Mouse (Mus musculus) kidney, adult 9 months (tissue): ENCODE measurements around the gene Cbr1.
A peak's percentile ranks its signal among the peaks of the same experiment; 100 is the strongest.

ENCODE experiments used
- DNase-seq: peaks from one replicate; pipeline ENCODE4 v3.0.0; 2022

The Cbr1 gene

DNA sequence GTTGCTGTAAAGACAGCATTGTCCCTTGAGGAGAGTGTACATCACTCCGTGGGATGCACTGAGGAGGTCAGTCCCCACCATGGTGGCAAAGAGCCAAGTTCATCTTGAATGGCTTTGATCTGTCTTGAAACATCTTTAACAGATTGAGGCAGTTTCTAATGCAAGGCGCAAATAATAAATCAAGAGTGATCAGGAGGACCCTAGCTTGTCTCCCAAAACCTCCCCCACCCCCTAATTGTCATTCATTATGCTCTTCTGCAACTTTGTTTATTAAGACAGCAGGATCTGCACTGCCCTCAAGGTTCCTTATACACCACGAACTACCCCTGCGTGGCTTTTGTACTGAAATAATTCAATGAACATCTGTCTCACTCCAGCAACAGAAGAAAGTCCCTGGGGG lies at the start of gene Cbr1:
TSS of gene Cbr1 (plus strand) at position 301 of the 400 bp plus-strand sequence.
- DNase-seq: no peak

DNA sequence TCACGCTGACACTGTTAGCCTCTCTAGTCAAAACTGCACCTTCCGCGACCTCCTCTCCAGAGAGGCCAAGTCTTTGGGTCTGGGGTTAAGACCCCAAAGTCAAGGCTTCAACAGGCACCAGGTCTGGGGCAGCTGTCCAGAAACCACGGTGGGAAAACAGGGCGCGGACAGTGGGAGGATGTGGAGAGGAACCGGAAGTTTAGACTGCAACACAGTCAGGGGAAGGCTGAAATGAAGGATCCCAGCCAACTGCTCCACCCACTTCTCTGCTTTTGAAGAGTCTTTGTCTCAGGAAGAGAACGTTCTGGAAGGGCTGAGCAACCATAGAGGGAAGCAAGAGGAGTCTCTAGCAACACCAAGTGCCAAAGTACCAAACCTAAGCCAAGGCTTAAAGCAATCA lies 48.0 kb upstream of the Cbr1 start:
- no peak for DNase-seq

DNA sequence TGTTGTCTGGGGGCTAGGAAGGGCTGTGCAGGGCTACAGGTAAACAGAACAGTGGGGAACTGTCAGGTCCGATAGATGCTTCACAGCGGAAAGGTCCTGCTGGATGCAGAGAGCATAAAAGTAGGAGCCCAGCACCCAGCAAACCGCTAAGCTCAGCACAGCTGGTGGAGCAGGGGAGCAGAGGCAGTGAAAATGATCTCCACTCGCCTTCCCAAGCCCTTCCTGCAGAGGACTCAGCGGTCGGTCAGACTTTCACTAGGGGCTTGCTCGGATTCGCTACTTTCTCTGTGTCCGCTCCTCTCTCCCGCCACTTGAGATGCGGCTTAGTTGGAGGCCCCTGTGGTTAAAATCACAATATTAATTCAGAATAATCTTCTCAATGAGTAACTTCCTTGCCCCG lies 47.2 kb upstream of the Cbr1 start:
- no peak for DNase-seq

DNA sequence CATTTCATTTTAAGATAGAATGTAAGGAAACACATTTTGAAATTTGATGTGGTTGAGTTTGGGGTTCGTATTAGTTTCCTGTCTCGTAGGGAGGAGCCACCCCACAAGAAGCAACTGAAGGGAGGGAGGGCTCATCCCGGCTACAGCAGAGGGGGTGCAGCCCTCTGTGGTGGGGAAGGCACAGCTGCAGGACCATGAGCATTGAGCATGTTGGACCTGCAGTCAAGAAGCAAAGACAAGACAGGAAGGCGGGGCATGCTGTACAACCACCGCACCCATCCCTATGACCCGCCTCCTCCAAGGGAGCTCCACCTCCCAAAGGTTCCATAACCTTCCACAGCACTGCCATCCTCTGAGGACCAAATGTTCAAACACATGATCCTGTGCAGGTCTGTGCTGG lies 33.3 kb upstream of the Cbr1 start:
- DNase-seq: no peak

DNA sequence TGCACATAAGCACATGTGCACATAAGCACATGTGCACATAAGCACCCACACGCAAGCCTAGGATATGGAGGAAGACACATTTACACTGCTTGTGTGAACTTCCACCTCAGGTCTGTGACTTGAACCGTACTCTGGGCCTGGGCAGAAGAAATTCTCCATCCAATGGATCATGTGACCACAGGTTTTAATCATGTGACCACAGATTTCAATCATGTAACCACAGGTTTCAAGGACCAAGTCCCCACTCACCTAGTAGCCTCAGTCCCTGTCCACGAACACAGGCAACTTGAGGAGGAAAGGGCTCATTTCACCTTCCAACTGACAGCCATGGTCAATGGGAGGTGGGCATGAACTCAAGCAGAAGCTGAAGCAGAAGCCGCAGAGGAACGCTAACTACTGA lies 32.2 kb upstream of the Cbr1 start:
- no peak for DNase-seq

DNA sequence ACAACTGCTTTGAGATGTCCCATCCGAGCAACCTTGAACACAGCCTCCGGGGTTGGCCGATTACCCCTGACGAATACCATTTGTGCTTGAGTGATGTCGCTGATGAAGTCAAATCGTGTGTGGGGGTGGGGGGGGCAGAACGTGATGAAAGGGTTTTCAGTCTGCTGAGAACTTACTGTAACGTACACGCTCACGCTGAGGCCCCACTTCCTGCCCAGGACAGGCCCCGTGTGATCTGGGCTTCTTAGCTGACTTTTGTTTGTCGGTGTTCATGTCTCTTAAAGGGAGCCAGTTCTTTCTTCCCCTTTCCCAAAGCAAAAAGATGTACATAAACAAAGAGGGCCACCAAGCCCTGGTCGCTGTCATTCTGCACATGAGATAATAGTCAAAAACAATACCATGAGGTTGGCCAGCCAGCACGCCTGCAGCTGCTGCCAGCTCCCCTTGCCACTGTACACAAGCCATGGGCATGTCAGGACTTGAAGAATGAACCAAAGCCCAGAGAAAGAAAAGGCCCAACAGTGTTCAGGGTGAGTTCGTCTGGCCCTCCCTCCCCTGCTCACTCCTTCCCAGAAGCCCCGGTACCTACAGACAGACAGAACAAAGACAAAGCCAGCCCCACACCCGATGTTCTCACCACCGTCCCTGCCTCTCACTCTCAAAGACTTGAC lies 31.0 kb upstream of the Cbr1 start:
- no peak for DNase-seq

DNA sequence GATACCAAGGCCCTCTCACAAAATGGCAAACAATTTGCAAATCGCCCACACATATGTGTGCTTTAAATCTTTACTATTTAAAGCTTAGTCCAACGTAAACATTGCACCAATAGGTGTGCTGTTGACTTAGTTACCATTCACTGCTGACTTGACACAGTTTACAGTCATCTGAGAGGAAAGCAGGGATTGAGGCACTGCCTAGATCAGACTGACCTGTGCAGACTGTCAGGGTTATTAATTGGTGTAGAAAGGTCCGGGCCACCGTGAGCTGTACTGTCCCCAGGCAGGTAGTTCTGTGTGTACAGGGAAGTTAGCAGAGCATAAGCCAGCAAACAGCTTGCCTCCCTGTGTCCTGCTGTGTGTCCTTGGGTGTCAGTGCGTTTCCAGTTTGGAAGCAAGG lies 30.1 kb upstream of the Cbr1 start:
- no peak for DNase-seq

DNA sequence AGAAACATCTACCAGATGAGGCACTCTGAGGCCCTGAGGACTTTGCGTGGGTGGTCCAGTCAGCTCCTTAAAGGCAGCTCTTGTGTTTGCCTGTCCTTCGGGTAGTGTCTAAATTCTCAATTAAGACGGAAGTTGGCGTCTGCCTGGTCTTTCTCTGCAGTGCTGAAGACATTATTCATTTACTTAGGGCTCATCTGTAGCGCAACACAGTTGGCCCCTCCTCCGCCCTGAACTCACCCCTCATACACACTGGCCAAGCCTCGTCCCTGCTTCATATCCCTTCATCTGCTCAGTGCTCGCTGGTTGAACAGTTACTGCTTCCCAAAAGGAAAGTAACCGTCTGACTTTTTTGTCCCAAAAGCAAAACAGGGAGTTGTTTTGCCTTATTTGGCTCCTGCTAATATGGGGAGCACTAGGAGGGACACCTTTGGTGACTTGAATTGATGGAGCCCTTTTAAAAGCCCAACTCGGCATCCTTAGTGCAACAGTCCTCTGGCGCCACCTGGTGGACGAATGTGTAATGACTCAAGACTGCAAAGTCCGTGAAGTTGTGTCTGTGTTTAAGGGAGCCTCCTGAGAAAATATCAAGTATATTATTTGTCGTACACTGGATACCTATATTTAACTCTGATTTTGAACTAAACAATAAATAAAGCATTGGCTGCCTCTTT lies 29.1 kb upstream of the Cbr1 start:
- peak; percentile 73 for DNase-seq

DNA sequence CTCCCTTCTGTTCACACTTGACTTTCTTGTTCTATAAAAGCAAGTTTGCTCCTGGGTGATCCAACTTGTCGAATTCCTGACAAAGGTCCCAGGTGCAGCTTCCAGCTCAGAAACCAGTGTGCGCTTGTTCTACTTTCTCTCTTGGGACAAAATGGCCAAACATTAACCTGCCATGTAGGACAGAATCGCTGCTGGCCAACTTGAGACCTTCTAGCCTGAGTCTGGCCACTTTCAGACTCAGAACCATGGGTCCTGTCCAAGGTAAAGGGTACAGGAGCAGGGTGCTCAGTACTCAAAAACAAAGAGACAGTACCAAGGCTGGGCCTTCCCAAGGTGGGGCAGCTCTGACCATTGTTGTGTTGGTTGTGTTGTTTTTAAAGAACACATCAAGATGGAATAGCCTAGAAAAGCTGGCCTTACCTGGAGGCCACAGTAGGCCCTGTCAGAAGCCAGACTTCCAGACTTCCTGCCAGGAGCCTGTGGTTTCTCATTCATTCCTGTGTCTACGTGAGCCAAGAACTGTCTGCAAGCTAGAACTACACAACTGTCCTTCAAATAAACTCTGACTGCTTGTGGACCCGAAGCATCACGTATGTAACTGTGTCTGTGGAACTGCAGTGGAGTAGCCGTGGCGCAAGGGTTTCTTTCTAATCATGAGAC lies 27.2 kb upstream of the Cbr1 start:
- peak; percentile 35 for DNase-seq

DNA sequence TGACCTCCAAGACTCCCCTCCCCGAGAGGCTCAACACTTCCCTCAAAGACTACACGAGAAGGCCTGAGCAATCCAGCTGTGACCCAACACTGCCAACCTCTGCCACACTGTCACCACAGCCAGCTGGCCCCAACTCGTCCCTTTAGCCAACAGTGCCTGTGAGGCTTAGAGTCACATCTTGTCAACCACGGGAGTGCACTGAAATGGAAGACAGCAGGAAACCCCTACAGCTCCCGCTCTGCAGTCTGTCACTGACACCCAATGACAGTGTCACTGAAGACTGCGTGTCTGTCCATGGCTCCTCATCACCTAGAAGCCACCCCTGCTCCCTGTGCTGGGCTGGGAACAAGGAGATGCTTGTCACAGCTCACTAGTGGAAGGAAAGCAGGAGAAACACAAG lies 24.5 kb upstream of the Cbr1 start:
- no peak for DNase-seq

DNA sequence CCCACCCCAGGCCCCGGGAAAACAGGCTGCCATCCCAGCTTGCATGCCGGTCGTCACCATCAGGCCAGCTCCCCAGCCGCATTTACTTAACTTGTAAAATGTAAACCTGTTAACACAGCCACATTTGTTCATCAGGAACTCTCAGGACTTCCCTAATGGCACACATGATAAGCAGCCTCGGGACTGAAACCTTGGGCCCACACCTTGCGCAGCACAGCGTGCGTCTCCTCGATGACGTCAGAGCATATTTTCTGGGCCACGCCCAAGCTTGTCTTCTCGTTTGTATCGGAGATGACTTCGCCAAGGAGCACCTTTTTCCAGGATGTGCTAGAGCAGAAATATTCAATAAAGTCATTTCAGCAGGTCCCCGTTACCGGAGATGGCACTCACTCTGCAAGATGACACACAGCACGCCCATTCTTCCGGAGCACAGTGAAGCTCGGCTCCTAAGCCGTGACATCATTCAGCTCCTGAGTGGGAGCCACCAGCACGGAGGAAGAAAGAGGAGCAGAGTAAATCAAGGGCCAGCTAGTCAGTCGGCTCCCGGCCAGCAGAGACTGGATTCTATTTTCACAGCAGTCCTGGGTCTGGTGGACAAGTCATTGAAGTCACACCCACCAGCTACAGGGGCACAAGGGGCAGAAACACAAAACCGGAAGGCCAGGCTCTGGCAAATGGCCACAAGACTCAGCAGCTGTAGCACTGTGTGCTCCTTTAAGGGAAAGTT lies 20.5 kb upstream of the Cbr1 start:
- DNase-seq: no peak

DNA sequence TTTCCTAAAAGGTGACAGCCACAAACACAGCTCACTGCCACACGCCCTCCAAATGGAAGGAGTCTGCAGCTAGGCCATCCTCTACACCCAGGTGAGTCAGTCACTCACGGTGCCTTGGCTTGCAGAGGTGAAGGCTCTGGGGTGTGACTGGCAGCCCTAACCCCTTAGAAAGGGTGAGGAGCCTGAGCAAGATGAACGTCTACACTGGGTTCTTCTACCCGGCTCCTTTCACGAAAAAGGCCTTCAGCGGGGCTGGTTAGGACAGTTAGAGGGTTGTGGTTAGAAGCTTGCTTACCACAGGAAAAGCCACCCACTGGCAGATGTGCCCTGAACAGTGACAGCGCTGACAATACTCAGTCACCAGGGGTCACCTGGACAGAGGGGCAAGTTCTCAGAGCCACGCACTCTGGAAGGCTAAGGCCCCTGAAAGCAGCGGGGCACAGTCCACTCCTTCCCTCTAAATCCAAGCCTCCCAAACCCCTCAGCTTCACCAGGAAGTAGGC lies 19.9 kb upstream of the Cbr1 start:
- DNase-seq: no peak

DNA sequence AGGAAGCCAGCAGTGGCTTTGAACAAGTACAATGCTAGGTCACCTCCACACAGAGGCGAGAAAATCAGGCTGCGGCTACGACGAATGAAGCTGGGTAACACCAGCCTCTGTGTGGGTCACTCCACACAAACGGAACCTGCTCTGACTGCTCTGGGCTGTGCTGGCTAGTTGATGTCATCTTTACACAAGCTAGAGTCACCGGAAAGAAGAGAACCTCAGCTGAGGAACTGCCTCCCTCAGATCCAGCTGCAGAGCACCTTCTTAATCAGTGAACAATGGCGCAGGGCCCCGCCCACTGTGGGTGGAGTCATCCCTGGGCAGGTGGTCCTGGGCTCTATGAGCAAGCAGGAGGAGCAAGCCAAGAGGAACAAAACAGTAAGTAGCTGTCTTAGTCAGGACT lies 19.3 kb upstream of the Cbr1 start:
- DNase-seq: no peak

DNA sequence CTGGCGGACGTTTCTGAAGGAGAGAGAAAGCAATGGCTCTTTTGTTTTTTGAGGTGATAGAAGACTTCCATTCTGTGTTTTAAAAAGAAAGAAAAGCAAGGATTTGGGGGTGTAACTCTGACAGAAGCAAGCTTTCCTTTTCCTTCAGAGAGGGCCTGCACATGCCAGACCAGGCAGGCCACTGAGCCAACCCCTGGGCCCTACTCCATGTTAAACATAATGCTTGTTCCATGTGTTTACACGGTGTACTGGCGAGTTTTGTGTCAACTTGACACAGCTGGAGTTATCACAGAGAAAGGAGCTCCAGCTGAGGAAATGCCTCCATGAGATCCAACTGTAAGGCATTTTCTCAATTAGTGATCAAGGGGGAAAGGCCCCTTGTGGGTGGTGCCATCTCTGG lies 17.4 kb upstream of the Cbr1 start:
- no peak for DNase-seq

DNA sequence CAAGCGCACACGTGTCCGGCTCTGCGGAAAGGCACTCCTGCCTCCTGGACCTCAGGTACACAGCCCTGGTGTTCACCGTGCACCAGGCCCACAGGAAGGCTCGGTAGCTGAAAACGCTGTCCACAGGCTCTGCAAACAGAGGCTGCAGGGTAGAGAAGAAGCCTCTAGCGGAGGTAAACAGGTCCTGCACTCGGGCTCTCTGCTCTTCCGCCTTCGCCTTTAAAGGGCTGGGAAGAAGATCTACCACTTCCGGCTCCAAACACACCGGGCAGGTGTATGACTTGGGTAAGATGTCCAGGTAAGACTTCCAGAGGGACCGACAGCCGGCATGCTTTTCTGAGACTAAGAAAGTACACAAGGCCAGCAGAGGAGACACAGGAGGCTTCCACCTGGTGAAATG lies 14.7 kb upstream of the Cbr1 start:
- no peak for DNase-seq

DNA sequence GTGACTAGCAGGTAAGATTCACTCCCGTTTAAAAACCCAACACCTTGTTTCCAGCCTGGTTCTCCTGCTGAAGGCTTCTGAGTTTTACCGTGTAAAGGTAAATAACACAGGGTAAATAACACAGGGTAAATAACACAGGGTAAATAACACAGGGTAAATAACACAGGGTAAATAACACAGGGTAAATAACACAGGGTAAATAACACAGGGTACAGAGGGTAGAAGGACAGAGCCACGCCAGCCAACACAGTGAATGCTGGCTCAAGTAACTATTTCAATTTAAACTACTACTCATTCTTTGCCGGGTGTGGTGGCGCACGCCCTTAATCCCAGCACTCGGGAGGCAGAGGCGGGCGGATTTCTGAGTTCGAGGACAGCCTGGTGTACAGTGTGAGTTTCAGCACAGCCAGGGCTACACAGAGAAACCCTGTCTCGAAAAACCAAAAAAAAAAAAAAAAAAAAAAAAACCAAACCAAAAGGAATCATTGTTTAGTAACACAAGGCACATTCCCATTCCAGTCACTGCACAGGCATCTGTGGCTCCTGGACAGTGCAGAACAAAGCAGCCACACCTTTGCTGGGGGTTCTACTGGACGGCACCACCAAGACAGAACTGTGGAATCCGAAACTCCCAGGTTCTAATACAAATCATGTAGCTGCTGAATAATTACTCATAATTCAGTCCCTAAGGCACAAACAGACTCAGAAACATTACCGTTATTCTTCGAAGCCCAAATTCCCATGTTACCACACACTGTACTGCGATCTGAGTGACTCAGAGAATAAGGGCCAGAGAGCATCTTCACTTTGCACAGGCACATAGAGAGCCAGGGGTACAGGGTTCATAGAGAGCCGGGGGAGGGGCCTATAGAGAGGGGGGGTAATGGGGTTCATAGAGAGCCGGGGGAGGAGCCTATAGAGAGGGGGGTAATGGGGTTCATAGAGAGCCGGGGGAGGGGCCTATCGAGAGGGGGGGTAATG lies 13.9 kb upstream of the Cbr1 start:
- DNase-seq: no peak

DNA sequence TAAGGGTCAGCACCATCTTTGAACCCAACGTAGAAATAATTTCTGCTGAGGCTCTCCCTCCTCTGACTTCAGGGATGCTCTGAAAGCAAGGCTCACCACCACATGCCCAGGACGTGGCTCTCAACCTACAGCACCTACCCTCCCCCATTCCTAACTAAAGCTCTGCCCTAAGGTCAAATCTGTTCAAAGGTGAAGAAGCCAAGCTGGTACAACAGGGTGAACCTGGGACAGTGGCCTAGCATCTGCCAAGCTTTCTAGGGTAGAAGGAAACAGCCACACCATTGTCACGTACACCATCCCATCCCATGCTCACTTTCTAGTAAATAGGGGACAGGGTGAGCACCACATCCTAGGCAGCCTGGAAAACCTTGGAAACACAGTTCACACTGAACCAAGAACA lies 12.9 kb upstream of the Cbr1 start:
- no peak for DNase-seq

DNA sequence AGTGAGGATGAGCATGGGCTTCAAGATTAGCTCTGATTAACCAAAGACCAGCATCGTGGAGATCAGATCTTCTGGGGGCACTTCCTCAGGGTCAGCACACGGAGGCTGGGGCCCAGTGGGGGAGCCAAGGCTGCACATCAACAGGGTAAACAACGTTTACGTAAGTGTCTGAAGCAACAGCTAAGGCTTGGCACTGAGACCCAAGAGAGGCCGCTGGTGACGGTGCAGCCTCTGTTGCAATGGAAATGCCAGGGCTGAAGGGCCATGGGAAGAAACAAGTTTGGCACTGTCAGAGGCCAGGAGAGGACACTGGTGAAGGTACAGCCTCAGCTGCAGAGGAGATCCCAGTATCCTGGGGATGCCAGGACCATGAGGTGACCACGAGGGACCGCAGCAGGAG lies 12.2 kb upstream of the Cbr1 start:
- no peak for DNase-seq

DNA sequence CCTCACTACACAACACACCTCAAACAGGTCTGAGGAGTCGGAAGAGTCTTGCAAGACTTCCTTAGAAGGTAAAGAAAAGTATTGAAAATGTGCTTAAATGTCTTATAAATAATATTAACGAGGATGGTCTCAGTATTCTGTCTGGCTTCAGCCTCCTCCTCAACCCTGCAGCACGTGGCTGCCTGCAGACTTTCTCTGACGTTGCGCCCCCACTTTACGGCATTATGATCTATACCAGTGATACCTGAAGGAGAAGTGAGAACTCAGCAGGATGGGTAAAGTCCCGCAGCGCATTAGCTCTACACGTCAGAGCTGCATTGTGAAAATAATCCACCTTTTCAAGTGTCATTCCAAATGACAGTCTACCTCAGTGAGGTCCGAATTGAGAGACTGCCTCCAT lies 11.2 kb upstream of the Cbr1 start:
- no peak for DNase-seq

DNA sequence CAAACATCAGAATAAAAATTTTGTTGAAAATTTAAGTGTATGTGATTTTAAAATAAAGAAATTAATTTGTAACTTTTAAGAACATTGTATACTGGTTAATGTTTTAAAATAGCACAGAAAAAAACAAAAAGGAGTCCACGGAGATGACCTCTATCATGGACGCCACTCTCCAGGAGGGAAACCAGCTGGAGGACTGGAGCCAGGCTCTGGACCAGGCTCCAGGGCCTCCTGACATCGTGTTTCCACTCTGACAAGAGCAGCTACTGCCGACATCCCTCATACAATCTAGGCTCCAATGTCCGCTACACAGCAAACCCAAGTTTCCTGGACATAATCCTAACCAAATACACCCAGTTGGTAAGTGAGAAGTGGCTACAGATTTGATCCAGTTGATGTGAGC lies 9.9 kb upstream of the Cbr1 start:
- no peak for DNase-seq

DNA sequence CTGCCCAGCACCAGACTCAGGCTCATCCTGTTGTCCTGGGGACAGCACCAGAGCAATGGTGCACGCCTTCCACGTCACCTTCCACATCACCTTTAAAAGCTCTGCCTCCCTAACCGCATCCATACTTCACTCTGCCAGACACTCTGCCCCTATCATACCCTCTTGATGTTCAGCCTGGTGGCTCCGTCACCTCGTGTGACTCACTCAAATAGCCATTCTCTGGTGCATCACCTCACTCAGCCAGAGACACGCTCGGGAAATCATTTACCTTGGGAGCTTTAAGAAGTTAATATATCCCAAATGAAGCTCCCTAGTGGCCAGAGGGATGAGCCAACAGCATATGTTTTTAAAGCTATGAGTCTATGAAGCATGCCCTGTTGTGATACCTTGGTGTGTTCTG lies 8.8 kb upstream of the Cbr1 start:
- no peak for DNase-seq

DNA sequence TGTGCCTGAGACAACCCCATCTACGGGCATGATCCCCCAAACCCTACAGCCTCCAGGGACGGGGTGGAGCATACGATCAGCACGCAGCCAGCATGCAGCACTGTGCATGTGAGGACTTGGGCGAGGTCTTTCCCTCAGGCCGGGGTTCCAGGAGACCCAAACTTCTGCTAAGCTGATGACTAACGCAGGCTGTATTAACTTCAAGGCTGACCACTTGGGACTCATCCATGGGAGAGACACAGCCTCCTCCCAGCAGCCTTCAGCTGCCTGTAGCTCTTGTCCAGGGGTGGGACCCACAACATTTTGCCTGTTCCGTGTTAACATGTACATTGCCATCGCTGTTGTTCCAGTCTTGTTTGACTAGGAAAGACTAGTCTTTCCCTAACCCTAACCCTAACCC lies 8.1 kb upstream of the Cbr1 start:
- DNase-seq: no peak
